Mouse (Mus musculus): ENCODE results near the gene Sema7a.

The Sema7a gene

DNA sequence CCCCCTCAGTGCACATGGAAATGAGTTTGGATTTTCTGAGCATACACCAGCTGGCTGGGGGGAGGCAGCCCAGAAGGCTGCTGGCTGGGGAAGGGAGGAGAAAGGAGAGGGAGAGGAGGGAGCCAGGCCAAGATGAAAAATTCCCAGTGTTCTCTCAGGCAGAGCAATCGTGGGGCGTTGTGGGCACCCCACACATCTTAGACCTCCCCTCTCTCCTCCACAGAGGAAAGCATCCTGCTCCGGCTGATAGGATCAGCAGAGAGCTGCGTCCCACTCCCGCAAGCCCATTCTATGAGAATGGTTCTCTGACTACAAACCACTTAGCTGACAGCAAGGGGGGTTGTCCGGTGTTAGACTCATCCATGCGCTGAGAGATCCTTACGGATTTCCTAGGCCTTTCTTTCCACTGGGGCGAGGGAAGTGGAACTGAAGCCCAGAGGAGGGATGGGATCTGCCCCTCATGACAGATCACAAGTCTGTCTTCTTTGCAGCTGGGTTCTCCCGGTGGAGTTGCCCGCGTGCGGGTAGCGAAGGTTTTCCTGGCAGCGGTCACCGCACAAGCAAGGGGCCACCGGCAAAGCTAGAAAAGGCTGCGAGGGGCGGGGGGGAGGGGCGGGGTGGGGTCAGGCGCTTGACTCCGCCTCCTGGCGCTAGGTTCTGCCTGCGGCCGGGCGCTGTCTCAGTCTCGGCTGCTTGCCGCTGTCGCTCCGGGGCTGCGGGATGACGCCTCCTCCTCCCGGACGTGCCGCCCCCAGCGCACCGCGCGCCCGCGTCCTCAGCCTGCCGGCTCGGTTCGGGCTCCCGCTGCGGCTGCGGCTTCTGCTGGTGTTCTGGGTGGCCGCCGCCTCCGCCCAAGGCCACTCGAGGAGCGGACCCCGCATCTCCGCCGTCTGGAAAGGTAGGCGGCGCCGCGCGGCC lies at the start of gene Sema7a:
TSS of gene Sema7a (plus strand) at position 682 of the 918 bp plus-strand sequence.
- peak; percentile 81 for DNase-seq

DNA sequence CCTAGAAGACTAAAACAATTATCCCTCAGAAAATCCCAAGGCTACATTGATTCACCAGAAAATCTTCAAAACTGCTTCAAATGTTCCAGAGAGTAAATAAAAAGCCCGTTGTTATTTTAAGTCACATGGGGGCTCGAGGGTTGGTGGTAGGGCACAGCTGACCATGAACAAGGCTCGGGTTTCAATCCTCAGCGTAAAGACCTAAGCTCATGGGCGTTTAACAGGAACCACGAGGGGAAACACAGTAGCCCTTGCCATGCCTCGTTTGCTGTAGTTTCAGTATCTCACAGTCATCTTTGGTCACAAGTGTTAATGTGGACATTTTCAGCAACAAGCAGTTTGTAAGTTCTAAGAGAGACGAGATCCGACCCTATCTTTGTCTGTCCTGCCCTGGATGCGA lies 39.4 kb upstream of the Sema7a start:
- no peak for DNase-seq

DNA sequence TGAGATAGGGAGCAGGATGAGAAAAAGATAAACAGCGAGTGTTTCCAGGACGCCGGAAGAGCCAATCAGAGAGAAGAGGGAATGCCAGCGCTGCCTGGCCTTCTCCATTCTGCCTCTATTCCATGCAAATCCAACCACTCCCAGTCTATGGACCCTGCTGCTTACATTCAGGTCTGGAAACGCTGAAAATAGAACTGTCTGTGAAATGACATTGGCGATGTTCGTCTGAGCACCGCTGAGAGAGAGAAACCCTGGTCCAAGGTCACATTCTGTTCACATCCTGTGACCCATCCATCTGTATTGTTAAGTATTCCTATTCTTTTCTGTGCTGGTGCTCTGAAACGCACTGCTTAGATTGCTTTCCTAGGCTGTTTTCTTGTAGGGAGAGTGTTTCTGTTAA lies 38.7 kb upstream of the Sema7a start:
- no peak for DNase-seq

DNA sequence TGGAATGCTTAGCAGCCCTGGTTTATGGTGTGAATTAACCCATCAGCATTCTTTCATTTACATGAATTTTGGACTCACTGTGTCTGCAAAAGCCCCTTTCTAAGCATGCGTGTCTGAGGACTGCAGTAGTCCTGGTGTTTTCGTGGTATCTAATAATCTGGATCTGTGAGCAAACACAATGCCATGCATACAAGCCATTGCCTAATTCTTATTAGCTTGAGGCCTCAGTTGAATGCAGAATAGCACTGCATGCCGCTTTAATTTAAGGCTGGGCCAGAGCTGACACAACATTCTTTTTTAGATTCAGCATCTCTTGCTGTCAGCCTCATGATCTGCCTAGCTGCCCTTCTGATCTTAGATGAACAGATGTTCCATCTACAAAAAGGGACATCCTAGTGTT lies 38.3 kb upstream of the Sema7a start:
- DNase-seq: no peak

DNA sequence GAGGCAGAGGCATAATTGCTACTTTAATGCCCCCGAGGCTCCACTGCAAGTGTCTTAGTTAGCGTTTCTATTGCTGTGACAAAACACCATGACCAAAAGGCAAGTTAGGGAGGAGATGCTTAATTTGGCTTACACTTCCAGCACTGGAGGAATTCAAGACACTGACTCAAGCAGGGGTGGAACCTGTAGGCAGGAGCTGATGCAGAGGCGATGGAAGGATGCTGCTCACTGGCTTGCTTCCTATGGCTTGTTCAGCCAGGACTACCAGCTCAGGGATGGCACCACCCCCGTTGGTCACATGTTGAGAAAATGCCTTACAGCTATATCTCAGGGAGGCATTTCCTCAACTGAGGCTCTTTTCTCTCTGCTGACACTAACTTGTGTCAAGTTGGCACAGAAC lies 37.8 kb upstream of the Sema7a start:
- DNase-seq: no peak

DNA sequence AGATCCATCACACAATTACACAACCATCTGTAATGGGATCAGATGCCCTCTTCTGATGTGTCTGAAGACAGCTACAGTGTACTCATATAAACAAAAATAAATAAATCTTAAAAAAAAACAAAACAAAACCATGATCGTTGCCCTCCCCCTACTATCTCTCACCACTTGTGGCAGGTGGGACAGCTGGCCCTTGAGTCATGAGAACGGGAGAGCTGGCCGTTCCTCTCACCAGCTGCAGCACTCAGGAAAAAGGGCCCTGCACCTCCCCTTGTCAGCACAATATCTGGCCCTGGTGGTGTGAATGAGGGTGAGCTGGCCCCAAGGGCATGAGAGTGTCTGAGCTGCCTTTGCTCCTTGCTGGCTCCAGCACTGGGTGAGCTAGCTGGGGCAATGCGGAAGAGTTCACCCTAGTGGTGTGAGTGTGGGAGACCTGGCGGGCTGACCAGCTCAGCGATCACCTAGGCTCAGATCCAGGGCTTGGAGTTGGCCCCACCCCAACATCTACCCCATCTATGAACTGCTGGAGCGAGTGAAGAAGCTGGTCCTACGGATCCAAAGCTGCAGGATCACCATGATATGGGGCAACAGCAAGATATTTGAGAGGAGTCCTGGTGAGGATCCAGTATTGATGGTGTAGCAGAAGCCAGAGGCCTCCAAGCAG lies 36.2 kb upstream of the Sema7a start:
- no peak for DNase-seq

DNA sequence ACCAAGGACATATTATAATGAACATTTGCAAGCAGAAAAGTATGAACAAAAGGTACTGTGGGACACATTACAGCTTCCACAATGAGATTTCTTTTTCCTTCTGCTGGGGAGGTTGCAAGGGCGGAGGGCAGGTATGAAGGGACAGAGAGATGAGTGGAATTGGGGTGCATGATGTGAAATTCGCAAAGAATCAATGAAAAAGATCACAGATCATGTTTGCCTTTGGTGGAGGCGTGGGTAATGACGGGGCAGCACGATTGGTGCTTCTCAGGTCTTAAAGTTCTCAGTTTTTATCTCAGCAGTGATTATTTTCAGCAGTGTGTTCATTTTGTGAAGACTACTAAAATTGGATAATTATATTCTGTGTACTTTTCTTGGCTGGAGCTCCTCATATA lies 35.7 kb upstream of the Sema7a start:
- no peak for DNase-seq

DNA sequence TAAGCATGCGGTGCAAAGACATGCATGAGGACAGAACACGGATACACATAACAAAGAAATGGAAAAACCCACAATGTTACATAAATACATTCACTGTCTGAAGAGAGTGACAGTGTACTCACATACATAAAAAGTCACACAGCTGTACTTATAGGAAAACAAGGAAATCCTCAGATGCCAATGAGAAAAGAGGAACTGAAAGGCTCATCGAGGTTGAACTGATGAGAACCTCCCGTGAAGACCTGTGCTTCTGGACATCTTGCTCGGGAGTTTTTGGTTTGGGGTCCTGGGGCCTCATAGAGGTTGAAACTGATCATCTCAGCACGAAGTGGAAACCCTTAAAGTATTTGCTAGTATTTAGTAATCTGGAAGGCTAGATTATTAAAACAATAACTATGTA lies 32.7 kb upstream of the Sema7a start:
- no peak for DNase-seq

DNA sequence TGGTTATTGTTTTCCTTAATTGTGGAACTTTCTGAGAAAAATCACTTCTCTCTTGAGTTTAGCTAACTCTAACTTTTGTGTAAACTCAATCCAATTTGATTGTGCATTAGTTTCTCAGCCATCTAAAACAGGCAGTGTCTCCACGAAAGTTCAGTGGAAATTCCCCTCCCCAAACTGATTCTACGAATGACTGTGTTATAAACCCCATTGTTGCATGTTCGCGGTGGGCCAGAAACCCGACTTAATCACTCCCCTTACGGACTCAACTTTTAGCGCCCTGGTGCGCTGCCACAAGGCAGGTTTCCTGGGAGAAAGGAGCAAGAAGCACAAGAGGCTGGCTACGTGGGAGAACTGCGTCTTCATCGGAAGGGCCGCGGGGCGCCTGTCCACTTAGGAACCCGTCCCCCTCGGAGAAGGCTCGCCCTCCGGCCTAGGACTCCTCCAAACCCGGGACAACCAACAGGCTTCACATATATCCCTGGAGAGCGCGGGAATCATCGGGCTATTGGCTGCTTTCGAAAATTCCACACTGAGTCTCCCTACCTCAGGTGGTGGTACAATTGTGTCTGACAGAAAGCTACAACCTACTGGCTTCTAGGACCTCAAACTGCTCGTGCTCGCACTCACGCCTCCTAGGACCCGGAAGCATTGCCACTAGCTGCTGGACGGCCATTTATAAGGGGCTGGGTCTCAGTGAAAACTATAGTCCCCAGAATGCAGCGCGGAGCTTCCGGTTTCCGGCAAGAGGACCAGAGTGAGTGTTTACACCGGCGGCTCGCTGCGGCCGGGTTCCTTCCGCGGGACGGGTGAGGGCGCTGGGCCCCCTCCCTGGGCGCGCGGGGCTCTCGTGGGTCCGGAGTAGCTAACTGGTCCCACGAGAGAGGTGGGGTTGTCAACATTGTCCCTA lies 29.4 kb upstream of the Sema7a start, which contains the start of gene Ubl7:
TSS of gene Ubl7 (plus strand) at position 726 of the 907 bp plus-strand sequence.
- DNase-seq: peak; percentile 96

DNA sequence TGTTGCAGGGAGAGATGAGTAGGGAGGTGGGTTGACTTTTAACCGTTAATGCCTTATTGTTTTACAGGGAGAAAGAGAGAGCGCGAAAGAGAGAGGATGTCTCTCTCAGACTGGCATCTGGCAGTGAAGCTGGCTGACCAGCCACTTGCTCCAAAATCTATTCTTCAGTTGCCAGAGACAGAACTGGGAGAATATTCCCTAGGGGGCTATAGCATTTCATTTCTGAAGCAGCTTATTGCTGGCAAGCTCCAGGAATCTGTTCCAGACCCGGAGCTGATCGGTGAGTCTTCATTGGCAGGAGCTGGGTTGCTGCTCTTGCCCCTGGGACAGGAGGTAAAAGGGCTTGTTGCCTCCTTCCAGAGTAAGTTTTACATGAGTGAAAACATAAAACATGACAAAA lies 27.3 kb upstream of the Sema7a start:
- DNase-seq: no peak

DNA sequence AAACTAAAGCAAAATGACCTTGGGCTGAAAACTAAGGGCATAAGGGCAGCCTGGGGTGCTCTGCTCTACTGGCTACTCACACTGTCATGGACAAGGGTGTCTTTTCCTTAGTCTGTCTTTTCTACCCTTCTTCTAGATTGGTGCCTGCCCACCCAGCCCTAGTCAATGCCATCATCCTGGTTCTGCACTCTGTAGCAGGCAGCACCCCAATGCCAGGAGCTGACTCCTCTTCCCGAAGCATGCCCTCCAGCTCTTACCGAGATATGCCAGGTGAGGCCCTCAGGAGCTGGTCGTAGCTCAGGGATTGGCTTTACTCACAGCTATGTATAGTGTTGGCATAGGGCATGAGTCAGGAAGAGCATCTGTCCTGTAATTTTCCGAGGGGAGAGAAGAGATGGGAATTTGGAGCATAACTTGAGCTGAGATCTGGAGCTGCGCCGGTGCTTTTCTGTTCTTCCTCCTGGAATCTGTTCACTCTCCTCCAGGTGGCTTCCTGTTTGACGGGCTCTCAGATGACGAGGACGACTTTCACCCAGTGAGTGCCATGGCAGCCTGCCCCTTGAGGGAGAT lies 18.3 kb upstream of the Sema7a start:
- no peak for DNase-seq

DNA sequence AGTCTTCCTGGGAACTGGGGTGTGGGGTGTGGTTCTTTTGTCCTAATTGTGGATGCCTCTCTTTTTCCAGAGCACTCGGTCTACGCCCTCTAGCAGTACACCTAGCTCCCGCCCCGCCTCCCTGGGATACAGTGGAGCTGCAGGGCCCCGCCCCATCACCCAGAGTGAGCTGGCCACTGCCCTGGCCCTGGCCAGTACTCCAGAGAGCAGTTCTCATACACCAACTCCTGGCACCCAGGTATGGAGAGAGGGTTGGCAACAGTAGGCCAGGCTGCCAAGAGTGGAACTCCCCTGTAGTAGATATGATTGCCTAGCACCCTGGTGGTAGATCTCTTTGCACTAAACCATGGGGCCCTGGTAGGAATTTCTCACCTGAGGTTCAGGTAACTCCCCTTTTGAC lies 17.5 kb upstream of the Sema7a start:
- DNase-seq: no peak

DNA sequence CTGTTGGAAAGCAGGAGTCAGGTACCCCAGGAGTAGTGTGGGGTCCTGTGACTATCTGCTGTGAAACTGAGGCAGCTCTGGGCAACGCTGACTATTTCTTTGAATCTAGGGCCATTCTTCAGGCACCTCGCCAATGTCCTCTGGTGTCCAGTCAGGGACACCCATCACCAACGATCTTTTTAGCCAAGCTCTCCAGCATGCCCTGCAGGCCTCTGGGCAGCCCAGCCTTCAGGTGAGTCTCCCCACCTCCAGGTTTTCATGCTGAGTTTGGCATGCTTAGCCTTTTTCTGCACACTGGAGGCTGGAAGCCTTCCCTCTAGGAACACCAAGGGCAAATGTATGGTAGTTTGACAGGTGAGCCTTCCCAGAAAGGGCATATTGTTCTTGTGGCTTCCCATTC lies 16.9 kb upstream of the Sema7a start:
- no peak for DNase-seq

DNA sequence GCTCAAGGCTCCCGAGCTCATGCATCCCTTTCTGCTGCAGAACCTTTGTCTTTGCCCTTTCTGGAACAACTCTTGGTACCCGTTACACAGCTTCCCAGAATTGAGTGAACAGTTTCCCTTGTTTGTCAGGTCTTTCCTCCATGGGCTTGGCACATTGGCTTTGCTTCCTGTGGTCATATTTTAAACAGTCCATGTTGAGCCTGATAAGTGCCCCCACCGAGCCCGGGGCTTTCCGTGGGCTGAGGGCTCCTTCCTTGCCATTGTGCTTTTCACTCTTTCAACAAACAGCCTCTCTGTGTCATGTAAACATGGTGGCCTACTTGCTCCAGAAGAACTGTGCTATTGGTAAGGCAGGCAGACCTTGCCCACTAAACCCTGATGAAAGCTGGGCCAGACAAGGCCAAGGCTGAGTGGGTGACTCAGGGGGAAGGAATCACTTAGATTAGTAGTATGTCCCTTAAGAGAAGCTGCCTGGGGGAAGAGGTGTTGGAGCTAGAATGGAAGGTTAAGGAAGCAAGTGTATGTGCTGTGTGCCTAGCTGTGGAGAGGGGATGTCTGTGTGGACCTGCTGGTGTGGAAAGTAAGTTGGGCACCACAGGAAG lies 8.6 kb upstream of the Sema7a start:
- peak; percentile 65 for DNase-seq

DNA sequence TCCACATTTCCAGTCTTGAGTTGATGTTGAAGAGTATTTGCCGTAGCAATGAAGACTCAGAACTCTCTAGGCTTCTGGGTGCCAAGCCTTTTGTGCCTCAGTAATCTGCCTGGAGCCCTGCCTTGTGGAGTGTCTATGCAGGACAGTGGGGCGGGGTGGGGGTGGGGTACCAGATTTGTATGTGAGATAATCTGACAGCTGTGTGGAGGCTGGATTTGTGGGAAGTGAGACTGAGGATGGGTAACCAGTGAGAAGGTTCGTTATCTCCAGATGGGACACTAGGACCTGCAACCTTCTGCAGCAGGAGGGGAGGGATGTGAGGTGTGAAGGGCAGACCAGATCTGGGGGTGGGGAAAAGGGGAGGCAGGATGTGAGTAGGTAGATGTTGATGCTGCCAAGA lies 7.7 kb upstream of the Sema7a start:
- DNase-seq: no peak

DNA sequence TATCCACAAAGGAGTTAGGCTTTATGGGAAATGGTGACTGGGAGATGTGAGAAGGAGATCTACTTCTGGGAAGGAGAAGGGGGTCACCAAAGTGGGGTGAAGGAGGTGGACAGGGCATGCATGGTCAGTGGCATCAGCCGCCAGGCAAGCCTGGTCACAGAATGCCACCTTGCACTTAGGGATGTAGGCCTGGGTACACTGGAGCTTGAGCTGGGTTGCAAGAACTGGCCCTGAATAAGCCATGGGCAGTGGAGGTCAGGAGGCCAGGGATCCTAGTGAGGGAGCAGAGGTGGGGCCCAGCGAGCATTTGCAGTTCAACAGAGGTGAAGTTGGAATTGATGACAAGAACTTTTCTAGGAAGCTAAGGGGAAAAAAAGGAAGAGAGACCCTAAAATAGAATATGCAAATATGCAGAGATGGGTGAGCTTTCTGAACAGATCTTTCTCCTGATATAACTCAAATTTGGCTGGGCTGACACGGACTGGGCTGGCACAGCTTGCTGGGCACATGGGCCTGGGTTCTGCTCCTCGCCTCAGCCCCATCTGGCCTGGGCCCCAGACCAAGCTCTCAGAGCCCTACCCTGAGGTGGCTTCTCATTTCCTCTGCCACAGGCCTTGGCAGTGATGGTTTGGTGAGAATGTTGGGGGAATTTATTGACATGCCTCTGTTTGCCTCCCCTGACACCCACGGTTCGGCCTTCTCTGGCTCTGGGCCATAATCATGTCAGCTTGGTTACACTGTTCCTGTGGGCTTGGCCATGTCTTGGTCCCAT lies 6.9 kb upstream of the Sema7a start:
- DNase-seq: no peak

DNA sequence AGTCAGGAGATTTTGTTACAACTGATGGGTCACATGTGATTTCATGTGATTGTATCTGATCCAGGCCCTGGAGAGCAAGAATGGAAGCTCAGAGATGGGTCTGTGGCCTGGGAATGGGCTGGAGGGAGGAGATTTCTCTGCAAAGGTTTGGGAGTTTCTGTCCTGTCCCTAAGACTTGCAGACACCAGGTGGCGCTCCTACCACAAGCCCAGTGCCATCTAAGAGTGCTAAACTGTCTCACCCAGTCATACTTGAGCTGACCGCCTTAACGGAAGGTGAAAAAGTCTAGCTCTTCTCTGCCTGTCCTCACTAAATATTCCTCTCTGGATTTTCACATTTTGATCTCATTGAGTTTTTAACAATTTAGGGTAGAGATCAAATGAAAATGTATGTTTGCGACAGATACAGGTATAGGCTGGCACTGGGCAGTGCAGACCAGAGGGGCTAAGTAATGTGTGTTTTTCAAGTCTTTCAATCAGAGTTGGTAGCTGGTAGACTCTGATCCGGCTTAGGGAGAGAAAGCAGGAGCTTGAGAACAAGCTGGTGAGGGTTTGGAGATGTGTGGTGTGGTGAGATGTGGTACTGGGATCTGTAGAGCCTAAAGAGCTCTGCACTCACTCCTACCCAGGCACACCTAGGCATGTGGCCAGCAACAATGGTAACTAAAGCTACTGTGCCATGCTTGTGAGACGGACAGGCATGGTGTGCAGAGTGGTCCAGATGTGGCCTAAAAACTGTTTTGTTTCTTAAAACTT lies 4.1 kb upstream of the Sema7a start:
- DNase-seq: peak; percentile 92

DNA sequence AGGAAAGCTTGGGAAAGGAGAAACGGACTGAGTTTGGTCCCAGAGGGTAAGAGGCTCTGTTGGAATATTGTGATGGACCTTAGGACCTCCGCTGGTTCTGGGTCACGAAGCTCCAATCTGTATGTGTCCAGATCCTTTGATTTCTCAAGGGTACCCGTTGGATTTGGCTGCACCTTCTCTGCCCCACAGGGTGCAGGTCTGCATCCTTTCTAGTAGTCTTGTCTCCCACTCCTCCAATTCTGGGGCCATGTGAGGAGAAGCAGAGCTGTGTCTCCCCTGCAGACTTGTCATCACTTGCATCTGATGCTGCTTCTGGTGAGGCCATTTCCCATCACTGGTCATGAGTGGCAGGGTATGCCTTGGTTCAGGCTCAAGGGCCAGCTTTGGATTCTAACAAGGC lies 2.7 kb upstream of the Sema7a start:
- no peak for DNase-seq

DNA sequence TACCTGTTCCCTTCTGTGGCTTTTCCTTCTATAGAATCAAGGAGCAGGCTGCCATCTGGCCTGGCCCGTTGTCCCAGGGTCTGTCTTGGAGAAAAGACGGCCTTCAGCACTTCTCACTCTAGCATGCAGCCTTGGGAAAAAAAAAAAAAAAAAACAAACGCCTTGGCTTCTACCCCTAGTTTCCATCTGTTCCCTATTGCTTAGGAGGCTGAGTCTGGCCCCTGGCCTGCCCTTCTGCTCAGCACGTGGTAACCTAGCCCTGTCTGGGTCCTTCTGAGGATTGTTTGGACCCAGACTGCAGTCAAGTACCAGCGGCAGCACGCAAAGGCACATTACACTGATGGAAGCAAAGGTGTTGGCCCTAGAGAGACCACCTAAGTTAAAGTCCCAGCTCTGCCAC lies 2.3 kb upstream of the Sema7a start:
- no peak for DNase-seq

DNA sequence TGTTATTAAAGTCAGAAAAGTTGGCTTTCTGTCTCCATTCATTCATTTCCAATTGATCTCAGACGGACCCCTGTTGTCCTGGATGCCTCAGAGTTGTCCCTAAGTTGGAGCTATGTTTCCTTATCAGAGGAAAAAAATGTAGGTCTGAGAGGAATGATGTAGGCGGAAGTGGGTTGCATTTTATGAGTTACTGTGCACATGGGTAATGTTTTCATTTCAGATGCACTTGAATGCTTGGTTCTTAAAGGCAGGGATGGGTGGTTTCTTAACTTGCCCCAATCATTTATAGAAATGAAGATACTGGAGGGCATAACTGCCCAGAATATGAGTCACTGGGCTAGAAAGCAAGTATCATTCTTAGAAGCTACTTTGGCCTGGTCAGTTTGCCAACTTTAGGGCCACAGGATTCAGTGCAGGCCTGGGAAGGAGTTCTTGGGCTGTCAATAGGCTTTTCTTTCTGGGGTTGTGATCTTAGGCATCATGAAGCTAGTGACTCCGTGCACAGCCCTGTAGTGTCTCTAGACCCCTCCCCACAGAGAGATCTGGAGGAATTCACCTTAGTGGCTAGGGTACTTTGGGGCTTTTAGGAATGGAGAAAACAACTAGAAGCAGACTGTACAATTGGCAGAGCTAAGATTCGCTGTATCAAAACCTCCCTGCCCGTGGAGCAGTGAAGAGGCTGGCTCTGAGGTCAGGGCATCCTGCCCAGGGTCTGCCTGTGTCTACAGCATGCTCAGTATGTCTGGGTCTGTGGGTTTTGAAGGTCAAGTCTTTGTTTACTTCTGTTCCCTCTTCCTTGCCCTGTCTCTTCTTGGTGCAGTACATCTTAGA lies 1.5 kb upstream of the Sema7a start:
- DNase-seq: no peak

Measured in lung, postnatal 10 days (tissue).